Mouse (Mus musculus) embryonic facial prominence, embryonic 13.5 days (tissue): ENCODE data around the gene Pak1ip1. TPM values are rescaled to one million over a fixed set of nuclear protein-coding genes. Genes with fewer than 3 reads are reported as not detected.
"Not testable (repeated sequence)": the region's sequence is repeated elsewhere in the genome, so short reads cannot be mapped to it uniquely, and the experiment has no call there.

ENCODE experiments used
- ATAC-seq: fragments of 200-750 bp; cut with Nextera tagmentation; 2 replicates; pipeline ENCODE4 v1.8.0; 2017; ENCODE audit warnings: low read depth; ENCODE audit not compliant: insufficient number of reproducible peaks, insufficient read depth, low FRiP score, low TSS enrichment
- H3K27ac ChIP-seq: fragments of 300-500 bp; sonication (generic); 2 replicates; pipeline ENCODE4 v1.5.1; 2015; ENCODE audit warnings: moderate library complexity, mild to moderate bottlenecking, inconsistent platforms
- H3K27me3 ChIP-seq: fragments of 300-500 bp; sonication (generic); 2 replicates; pipeline ENCODE4 v1.6.1; 2015; ENCODE audit warnings: mild to moderate bottlenecking, inconsistent platforms
- H3K36me3 ChIP-seq: fragments of 300-500 bp; sonication (generic); 2 replicates; pipeline ENCODE4 v1.6.1; 2015; ENCODE audit warnings: mild to moderate bottlenecking, inconsistent platforms
- H3K4me1 ChIP-seq: fragments of 300-500 bp; sonication (generic); 2 replicates; pipeline ENCODE4 v1.6.1; 2015; ENCODE audit warnings: inconsistent platforms
- H3K4me2 ChIP-seq: fragments of 300-500 bp; sonication (generic); 2 replicates; pipeline ENCODE4 v1.6.1; 2015; ENCODE audit warnings: moderate library complexity, mild to moderate bottlenecking, inconsistent platforms
- H3K4me3 ChIP-seq: fragments of 300-500 bp; sonication (generic); 2 replicates; pipeline ENCODE4 v1.5.1; 2015; ENCODE audit warnings: mild to moderate bottlenecking, inconsistent platforms
- H3K9ac ChIP-seq: fragments of 300-500 bp; sonication (generic); 2 replicates; pipeline ENCODE4 v1.6.1; 2015; ENCODE audit warnings: mild to moderate bottlenecking, inconsistent platforms
- H3K9me3 ChIP-seq: fragments of 300-500 bp; sonication (generic); 2 replicates; pipeline ENCODE4 v1.6.1; 2016; ENCODE audit warnings: inconsistent platforms
- WGBS: fragments of 180-500 bp; shearing (Covaris S2); methylation state at CpG from one replicate; pipeline ENCODE4 v1.1.7; 2015; ENCODE audit warnings: mixed read lengths; 5-methylcytosine and 5-hydroxymethylcytosine counted together
- polyA plus RNA-seq: library from polyadenylated mRNA; unstranded; fragments of >200 nt; fragmentation: Nextera tagmentation; extraction: Ambion mirVana; gene quantifications from 2 replicates; pipeline ENCODE4 v1.2.1, GENCODE M21; 2015

The Pak1ip1 gene
- polyA plus RNA-seq, 1 experiment from 2014 or later, result 56.3 TPM

DNA sequence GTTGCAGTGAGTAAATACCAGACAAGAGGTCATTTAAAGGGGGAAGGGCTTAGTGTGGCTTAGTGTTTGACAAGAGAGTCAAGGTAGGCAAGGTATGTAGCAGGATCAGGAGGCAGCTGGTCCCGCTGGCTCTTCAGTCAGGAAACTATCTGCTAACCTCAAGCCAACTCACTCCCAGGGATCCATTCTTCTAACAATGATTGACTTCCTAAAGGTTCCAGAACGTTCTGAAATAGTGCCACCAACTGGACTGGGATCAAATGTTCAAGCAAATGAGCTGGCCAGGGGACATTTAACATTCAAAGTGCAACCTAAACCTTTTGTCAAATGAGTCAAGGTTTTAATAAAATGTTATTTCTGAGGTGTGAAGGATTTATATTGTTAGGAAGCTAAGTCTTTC is 21.5 kb upstream of the Pak1ip1 start:
- Histone ChIP-seq H3K4me2 (no peak overlapping the region), H3K27ac (no peak overlapping the region), H3K4me3 (no peak overlapping the region), H3K9me3 (no peaks in the 10 kb centered on the region), H3K9ac (no peak overlapping the region), H3K36me3 (no peaks in the 10 kb centered on the region), H3K4me1 (no peaks in the 10 kb centered on the region), H3K27me3 (no peaks in the 10 kb centered on the region)
- WGBS, result 54% methylated on average over 2 of the region's 2 CpGs
- ATAC-seq, result no peak

DNA sequence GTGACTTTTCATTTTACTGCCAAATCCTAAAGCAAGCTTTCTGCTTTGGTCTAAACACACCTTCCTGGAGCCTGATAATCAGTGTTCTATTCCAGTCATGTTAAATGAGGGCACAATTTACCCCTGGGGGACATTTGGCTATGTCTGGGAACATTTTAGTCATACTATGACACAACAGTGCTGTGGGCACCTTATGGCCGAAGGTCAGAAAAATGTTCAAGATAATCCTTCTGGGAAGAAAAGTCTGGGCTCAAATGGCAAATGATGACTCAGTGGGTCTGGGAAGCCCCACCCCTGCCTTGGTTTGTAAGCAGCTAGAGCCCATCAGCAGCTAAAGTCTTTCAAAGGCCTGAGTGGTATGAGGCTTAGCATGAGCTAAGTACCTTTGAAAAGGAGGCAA is 18.1 kb upstream of the Pak1ip1 start:
- Histone ChIP-seq H3K4me3 (no peak overlapping the region), H3K27me3 (no peaks in the 10 kb centered on the region), H3K4me2 (no peak overlapping the region), H3K36me3 (no peaks in the 10 kb centered on the region), H3K4me1 (no peaks in the 10 kb centered on the region), H3K9ac (no peak overlapping the region), H3K27ac (no peak overlapping the region), H3K9me3 (no peaks in the 10 kb centered on the region)
- WGBS, result 72% methylated on average over 1 of the region's 1 CpGs
- ATAC-seq, result no peak

GRCm38 (mm10) chr13:40986081-40986480 is 14.7 kb upstream of the Pak1ip1 start:
- WGBS, result 93% methylated on average over 5 of the region's 5 CpGs
- ATAC-seq, result no peak

DNA sequence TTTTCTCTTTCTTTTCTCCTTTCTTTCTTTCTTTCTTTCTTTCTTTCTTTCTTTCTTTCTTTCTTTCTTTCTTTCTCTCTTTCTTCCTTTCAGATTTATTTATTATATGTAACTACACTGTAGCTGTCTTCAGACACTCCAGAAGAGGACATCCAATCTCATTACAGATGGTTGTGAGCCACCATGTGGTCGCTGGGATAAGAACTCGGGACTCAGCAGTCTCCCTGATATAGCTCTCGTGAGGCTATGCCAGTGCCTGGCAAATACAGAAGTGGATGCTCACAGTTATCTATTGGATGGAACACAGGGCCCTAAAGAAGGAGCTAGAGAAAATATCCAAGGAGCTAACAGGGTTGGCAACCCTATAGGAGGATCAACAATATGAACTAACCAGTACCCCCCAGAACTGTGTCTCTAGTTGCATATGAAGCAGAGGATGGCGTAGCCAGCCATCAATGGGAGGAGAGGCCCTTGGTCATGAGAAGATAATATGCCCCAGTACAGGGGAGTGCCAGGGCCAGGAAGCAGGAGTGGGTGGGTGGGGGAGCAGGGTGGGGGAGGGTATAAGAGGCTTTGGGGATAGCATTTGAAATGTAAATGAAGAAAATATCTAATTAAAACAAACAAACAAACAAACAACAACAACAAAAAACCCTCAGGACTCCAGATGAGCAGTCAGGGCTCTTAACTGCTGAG is 13.1 kb upstream of the Pak1ip1 start:
- H3K4me1 ChIP-seq, H3K4me2 ChIP-seq, H3K4me3 ChIP-seq, H3K27me3 ChIP-seq, H3K27ac ChIP-seq, ATAC-seq, H3K36me3 ChIP-seq, H3K9ac ChIP-seq, H3K9me3 ChIP-seq: not testable (repeated sequence)
- 72% methylated on average over 4 of the region's 4 CpGs for WGBS

More at GRCm38 (mm10) chr13:40986081-40986480, 14.7 kb upstream of the Pak1ip1 start:
- Histone ChIP-seq H3K4me2 (no peak overlapping the region), H3K27me3 (no peaks in the 10 kb centered on the region), H3K4me3 (no peak overlapping the region), H3K4me1 (no peaks in the 10 kb centered on the region), H3K9me3 (no peaks in the 10 kb centered on the region), H3K9ac (no peak overlapping the region), H3K36me3 (no peaks in the 10 kb centered on the region), H3K27ac (no peak overlapping the region)

GRCm38 (mm10) chr13:40988418-40988817 is 12.4 kb upstream of the Pak1ip1 start:
- 60% methylated on average over 2 of the region's 2 CpGs for WGBS
- no peak for ATAC-seq

GRCm38 (mm10) chr13:40994487-40995263 is 6.1 kb upstream of the Pak1ip1 start:
- Histone ChIP-seq H3K4me2 (no peak overlapping the region), H3K9me3 (no peaks in the 10 kb centered on the region), H3K27me3 (no peaks in the 10 kb centered on the region), H3K4me3 (no peak overlapping the region), H3K36me3 (no peaks in the 10 kb centered on the region), H3K4me1 (no peaks in the 10 kb centered on the region), H3K27ac (peak overlapping the region; percentile 16; the same call in 1 of the 2 replicates), H3K9ac (no peak overlapping the region)
- WGBS, result 49% methylated on average over 8 of the region's 8 CpGs
- peak; percentile 26; the same call in 1 of the 2 replicates for ATAC-seq

More at GRCm38 (mm10) chr13:40988418-40988817, 12.4 kb upstream of the Pak1ip1 start:
- Histone ChIP-seq H3K9me3 (no peaks in the 10 kb centered on the region), H3K27me3 (no peaks in the 10 kb centered on the region), H3K27ac (no peak overlapping the region), H3K36me3 (no peaks in the 10 kb centered on the region), H3K4me1 (no peaks in the 10 kb centered on the region), H3K4me3 (no peak overlapping the region), H3K9ac (no peak overlapping the region), H3K4me2 (no peak overlapping the region)

DNA sequence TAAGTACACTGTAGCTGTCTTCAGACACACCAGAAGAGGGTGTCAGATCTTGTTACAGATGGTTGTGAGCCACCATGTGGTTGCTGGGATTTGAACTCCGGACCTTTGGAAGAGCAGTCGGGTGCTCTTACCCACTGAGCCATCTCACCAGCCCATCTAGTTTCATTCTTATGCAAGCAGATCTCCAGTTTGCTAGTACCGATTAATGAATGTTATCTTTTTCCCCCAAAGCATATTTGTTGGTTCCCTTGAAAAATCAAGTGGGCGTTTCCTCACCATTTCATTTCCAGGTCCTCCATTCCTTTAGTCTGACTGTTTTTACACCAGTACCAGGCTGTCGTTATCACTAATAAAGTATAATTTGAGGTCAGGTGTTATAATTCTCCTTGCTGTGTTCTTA is 2.3 kb upstream of the Pak1ip1 start:
- not testable (repeated sequence) for H3K9ac ChIP-seq, ATAC-seq, H3K4me3 ChIP-seq, H3K27ac ChIP-seq, H3K27me3 ChIP-seq, H3K9me3 ChIP-seq, H3K4me2 ChIP-seq, H3K4me1 ChIP-seq, H3K36me3 ChIP-seq
- WGBS, result 92% methylated on average over 5 of the region's 5 CpGs

DNA sequence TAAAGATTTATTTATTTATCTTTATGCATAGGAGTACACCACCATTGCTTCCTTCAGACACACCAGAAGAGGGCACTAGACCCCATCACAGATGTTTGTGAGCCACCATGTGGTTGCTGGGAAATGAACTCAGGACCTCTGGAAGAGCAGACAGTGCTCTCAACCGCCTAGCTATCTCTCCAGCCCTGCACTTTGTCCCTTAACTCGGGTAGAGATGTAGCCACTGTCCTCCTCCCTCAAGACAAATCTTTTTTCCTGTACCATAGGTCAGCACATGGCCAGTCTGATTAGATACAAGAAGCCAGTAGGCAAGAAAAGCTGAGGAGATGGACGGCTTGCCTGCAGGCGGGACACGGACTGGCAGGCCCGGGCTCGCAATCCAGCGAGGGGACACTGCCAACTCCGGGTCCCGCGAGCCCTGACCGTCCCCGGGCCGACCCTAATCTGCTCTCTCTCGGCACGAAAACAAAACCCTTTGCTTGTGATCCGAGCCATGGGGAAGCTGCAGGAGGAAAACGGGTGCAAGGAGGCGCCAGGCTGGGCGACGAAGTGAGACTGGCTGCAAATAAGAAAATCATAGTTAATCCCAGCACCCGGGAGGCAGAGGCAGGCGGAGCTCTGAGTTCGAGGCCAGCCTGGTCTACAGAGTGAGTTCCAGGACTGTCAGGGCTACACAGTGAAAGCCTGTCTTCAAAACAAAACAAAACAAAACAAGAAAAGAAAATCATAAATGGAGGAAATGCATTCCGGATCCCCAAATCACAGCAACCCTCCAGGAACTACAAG is 490 bp upstream of the Pak1ip1 start:
- peak overlapping the region; percentile 99 for H3K27ac ChIP-seq
- H3K9ac ChIP-seq, result peak overlapping the region; percentile 82
- peaks cover 12% of the 10 kb centered on the region for H3K36me3 ChIP-seq
- peaks cover 9% of the 10 kb centered on the region for H3K4me1 ChIP-seq
- no peak; the same call in 1 of the 2 replicates for ATAC-seq
- WGBS, result under 1% methylated on average over 25 of the region's 25 CpGs
- H3K4me2 ChIP-seq, result peak overlapping the region; percentile 85
- no peaks in the 10 kb centered on the region for H3K27me3 ChIP-seq
- no peaks in the 10 kb centered on the region for H3K9me3 ChIP-seq
- H3K4me3 ChIP-seq, result peak overlapping the region; percentile 78

- no peaks in the 10 kb centered on the region for H3K27me3 ChIP-seq
- ATAC-seq, result no peak
- peak overlapping the region; percentile 78 for H3K4me3 ChIP-seq
- H3K4me2 ChIP-seq, result peak overlapping the region; percentile 85
- H3K36me3 ChIP-seq, result peaks cover 28% of the 10 kb centered on the region
- 82% methylated on average over 5 of the region's 5 CpGs for WGBS
- no peak overlapping the region for H3K9ac ChIP-seq
- H3K4me1 ChIP-seq, result peaks cover 9% of the 10 kb centered on the region
- H3K27ac ChIP-seq, result no peak overlapping the region
- no peaks in the 10 kb centered on the region for H3K9me3 ChIP-seq
Measured at GRCm38 (mm10) chr13:41002001-41002400, 1.2 kb downstream of the Pak1ip1 start.

GRCm38 (mm10) chr13:41006244-41006643 is 5.4 kb downstream of the Pak1ip1 start:
- H3K4me3 ChIP-seq, result no peak overlapping the region
- 94% methylated on average over 4 of the region's 4 CpGs for WGBS
- no peak overlapping the region for H3K4me2 ChIP-seq
- no peaks in the 10 kb centered on the region for H3K27me3 ChIP-seq
- peaks cover 70% of the 10 kb centered on the region for H3K36me3 ChIP-seq
- no peaks in the 10 kb centered on the region for H3K9me3 ChIP-seq
- no peak overlapping the region for H3K27ac ChIP-seq
- no peak for ATAC-seq
- H3K4me1 ChIP-seq, result peaks cover 7% of the 10 kb centered on the region
- no peak overlapping the region for H3K9ac ChIP-seq

- no peak overlapping the region for H3K27ac ChIP-seq
- H3K9me3 ChIP-seq, result no peaks in the 10 kb centered on the region
- no peaks in the 10 kb centered on the region for H3K4me1 ChIP-seq
- no peak for ATAC-seq
- H3K4me2 ChIP-seq, result no peak overlapping the region
- H3K36me3 ChIP-seq, result peaks cover 87% of the 10 kb centered on the region
- no peak overlapping the region for H3K4me3 ChIP-seq
- 94% methylated on average over 10 of the region's 10 CpGs for whole genome bisulfite sequencing
- H3K9ac ChIP-seq, result no peak overlapping the region
- H3K27me3 ChIP-seq, result no peaks in the 10 kb centered on the region
Measured at GRCm38 (mm10) chr13:41008271-41008670, 7.4 kb downstream of the Pak1ip1 start.
